Mouse (Mus musculus): ENCODE results near the gene 6330409D20Rik. TPM values are rescaled to one million over a fixed set of nuclear protein-coding genes. Genes with fewer than 3 reads are reported as not detected.

The 6330409D20Rik gene
- total RNA-seq, 1 experiment: not detected

- peaks cover 11% of the 10 kb centered on the region for H3K36me3 ChIP-seq (ENCODE audit: control insufficient read depth, insufficient read depth, low read length, poor library complexity, severe bottlenecking)
- no peak overlapping the region for H3K9ac ChIP-seq (ENCODE audit: insufficient read depth, low read depth, low read length, poor library complexity, severe bottlenecking)
- no peak overlapping the region for H3K4me3 ChIP-seq (ENCODE audit: insufficient read depth in 1 of 2, low read depth in 1 of 2, low read length in 2 of 2, poor library complexity in 1 of 2, severe bottlenecking in 1 of 2)
- H3K9me3 ChIP-seq (ENCODE audit: control insufficient read depth, insufficient read depth, low read depth, low read length): no peaks in the 10 kb centered on the region
- peaks cover 0 to 5% of the 10 kb centered on the region in 2 experiments; a peak in 1 of 4 replicates for H3K4me1 ChIP-seq (ENCODE audit: control insufficient read depth in 2 of 2, insufficient read depth in 2 of 2, low read length in 2 of 2, poor library complexity in 1 of 2)
- in situ Hi-C loops (cut with MboI; ENCODE audit: low sequenced_read_pairs in 2 of 2, unreplicated experiment in 2 of 2): no loop called here
- no peak for DNase-seq (ENCODE audit: low read depth, low spot score)
- H3K27ac ChIP-seq (ENCODE audit: insufficient read depth, low read depth, low read length, poor library complexity, severe bottlenecking): no peak overlapping the region
- TF ChIP-seq MAFK (IDR thresholded peaks at IDR 0.05; ENCODE audit: insufficient read depth, low read depth, low read length) (no peak), HCFC1 (IDR thresholded peaks at IDR 0.05; ENCODE audit: borderline replicate concordance, insufficient read depth, low read length) (no peak), ZNF384 (IDR thresholded peaks at IDR 0.05; ENCODE audit: low read depth, low read length) (no peak), CHD2 (IDR thresholded peaks at IDR 0.05; ENCODE audit: low read depth, low read length) (no peak), ZC3H11A (IDR thresholded peaks at IDR 0.05; ENCODE audit: borderline replicate concordance, low read depth, low read length) (no peak)
Observed at GRCm38 (mm10) chr2:32761361-32761760, 20.5 kb upstream of the 6330409D20Rik start.

- TF ChIP-seq HCFC1 (IDR thresholded peaks at IDR 0.05; ENCODE audit: borderline replicate concordance, insufficient read depth, low read length) (no peak), ZC3H11A (IDR thresholded peaks at IDR 0.05; ENCODE audit: borderline replicate concordance, low read depth, low read length) (no peak), CHD2 (IDR thresholded peaks at IDR 0.05; ENCODE audit: low read depth, low read length) (no peak), MAFK (IDR thresholded peaks at IDR 0.05; ENCODE audit: insufficient read depth, low read depth, low read length) (no peak), ZNF384 (IDR thresholded peaks at IDR 0.05; ENCODE audit: low read depth, low read length) (no peak)
- DNase-seq (ENCODE audit: low read depth, low spot score): no peak
- H3K9me3 ChIP-seq (ENCODE audit: control insufficient read depth, insufficient read depth, low read depth, low read length): no peaks in the 10 kb centered on the region
- in situ Hi-C loops (cut with MboI; ENCODE audit: low sequenced_read_pairs in 2 of 2, unreplicated experiment in 2 of 2): no loop called here
- no peak overlapping the region for H3K27ac ChIP-seq (ENCODE audit: insufficient read depth, low read depth, low read length, poor library complexity, severe bottlenecking)
- H3K36me3 ChIP-seq (ENCODE audit: control insufficient read depth, insufficient read depth, low read length, poor library complexity, severe bottlenecking): peaks cover 11% of the 10 kb centered on the region
- peaks cover 0 to 2% of the 10 kb centered on the region in 2 experiments; a peak in 1 of 4 replicates for H3K4me1 ChIP-seq (ENCODE audit: control insufficient read depth in 2 of 2, insufficient read depth in 2 of 2, low read length in 2 of 2, poor library complexity in 1 of 2)
- H3K9ac ChIP-seq (ENCODE audit: insufficient read depth, low read depth, low read length, poor library complexity, severe bottlenecking): no peak overlapping the region
- H3K4me3 ChIP-seq (ENCODE audit: insufficient read depth in 1 of 2, low read depth in 1 of 2, low read length in 2 of 2, poor library complexity in 1 of 2, severe bottlenecking in 1 of 2): no peak overlapping the region
Observed at GRCm38 (mm10) chr2:32759001-32759400, 18.2 kb upstream of the 6330409D20Rik start.

- TF ChIP-seq HCFC1 (IDR thresholded peaks at IDR 0.05; ENCODE audit: borderline replicate concordance, insufficient read depth, low read length) (no peak), MAFK (IDR thresholded peaks at IDR 0.05; ENCODE audit: insufficient read depth, low read depth, low read length) (no peak), ZNF384 (IDR thresholded peaks at IDR 0.05; ENCODE audit: low read depth, low read length) (no peak), CHD2 (IDR thresholded peaks at IDR 0.05; ENCODE audit: low read depth, low read length) (no peak), ZC3H11A (IDR thresholded peaks at IDR 0.05; ENCODE audit: borderline replicate concordance, low read depth, low read length) (no peak)
- Histone ChIP-seq H3K9ac (ENCODE audit: insufficient read depth, low read depth, low read length, poor library complexity, severe bottlenecking) (no peak overlapping the region), H3K9me3 (ENCODE audit: control insufficient read depth, insufficient read depth, low read depth, low read length) (no peaks in the 10 kb centered on the region), H3K4me1 (ENCODE audit: control insufficient read depth in 2 of 2, insufficient read depth in 2 of 2, low read length in 2 of 2, poor library complexity in 1 of 2) (peaks cover 0 to 2% of the 10 kb centered on the region in 2 experiments; a peak in 1 of 4 replicates), H3K36me3 (ENCODE audit: control insufficient read depth, insufficient read depth, low read length, poor library complexity, severe bottlenecking) (peaks cover 11% of the 10 kb centered on the region), H3K4me3 (ENCODE audit: insufficient read depth in 1 of 2, low read depth in 1 of 2, low read length in 2 of 2, poor library complexity in 1 of 2, severe bottlenecking in 1 of 2) (no peak overlapping the region), H3K27ac (ENCODE audit: insufficient read depth, low read depth, low read length, poor library complexity, severe bottlenecking) (no peak overlapping the region)
- in situ Hi-C loops (cut with MboI; ENCODE audit: low sequenced_read_pairs in 2 of 2, unreplicated experiment in 2 of 2): no loop called here
- DNase-seq (ENCODE audit: low read depth, low spot score): no peak
Observed at GRCm38 (mm10) chr2:32758503-32758902, 17.7 kb upstream of the 6330409D20Rik start.

GRCm38 (mm10) chr2:32757056-32757845, 16.4 kb upstream of the 6330409D20Rik start, which contains the start of gene Tor2a:
TSS of gene Tor2a (plus strand) at chr2:32757234.
- Histone ChIP-seq H3K36me3 (ENCODE audit: control insufficient read depth, insufficient read depth, low read length, poor library complexity, severe bottlenecking) (peaks cover 11% of the 10 kb centered on the region), H3K27ac (ENCODE audit: insufficient read depth, low read depth, low read length, poor library complexity, severe bottlenecking) (no peak within 1 kb of the TSS), H3K4me3 (ENCODE audit: insufficient read depth in 1 of 2, low read depth in 1 of 2, low read length in 2 of 2, poor library complexity in 1 of 2, severe bottlenecking in 1 of 2) (peak within 1 kb of the TSS; percentile 76 to 81), H3K9ac (ENCODE audit: insufficient read depth, low read depth, low read length, poor library complexity, severe bottlenecking) (peak within 1 kb of the TSS; percentile 86), H3K4me1 (ENCODE audit: control insufficient read depth in 2 of 2, insufficient read depth in 2 of 2, low read length in 2 of 2, poor library complexity in 1 of 2) (peaks cover 0 to 2% of the 10 kb centered on the region in 2 experiments; a peak in 1 of 4 replicates), H3K9me3 (ENCODE audit: control insufficient read depth, insufficient read depth, low read depth, low read length) (no peaks in the 10 kb centered on the region)
- TF ChIP-seq CHD2 (IDR thresholded peaks at IDR 0.05; ENCODE audit: low read depth, low read length) (no peak), ZC3H11A (IDR thresholded peaks at IDR 0.05; ENCODE audit: borderline replicate concordance, low read depth, low read length) (0 out of 2 replicates have a peak, but pooled peaks have one; percentile 3), HCFC1 (IDR thresholded peaks at IDR 0.05; ENCODE audit: borderline replicate concordance, insufficient read depth, low read length) (peak; percentile 96)
- in situ Hi-C loops (cut with MboI; ENCODE audit: low sequenced_read_pairs in 2 of 2, unreplicated experiment in 2 of 2): no loop called here
- peak; percentile 95 for DNase-seq (ENCODE audit: low read depth, low spot score)
